Mouse (Mus musculus) frontal cortex, postnatal 25 days (tissue): ENCODE results near the gene Slc44a2.
"Not testable (repeated sequence)": the region's sequence is repeated elsewhere in the genome, so short reads cannot be mapped to it uniquely, and the experiment has no call there.

Experiments
- DNase-seq, 2 experiments: peaks; one replicate each; pipeline ENCODE4 v3.0.0; 2022; ENCODE audit warnings: low spot score in 2 of 2

Slc44a2 gene

GRCm38 (mm10) chr9:21305065-21305464, 15.4 kb upstream of the Slc44a2 start:
- DNase-seq: no peak

GRCm38 (mm10) chr9:21309150-21309741, 11.3 kb upstream of the Slc44a2 start:
- no peak for DNase-seq

GRCm38 (mm10) chr9:21311695-21312094, 8.8 kb upstream of the Slc44a2 start:
- DNase-seq: no peak

GRCm38 (mm10) chr9:21312134-21312533, 8.4 kb upstream of the Slc44a2 start, which contains the start of gene Ap1m2:
Gene Ap1m2 (minus strand): TSS chr9:21312337.
- DNase-seq: no peak

GRCm38 (mm10) chr9:21313394-21313793, 7.1 kb upstream of the Slc44a2 start:
- DNase-seq: peak; percentile 57 to 74

- no peak for DNase-seq
Observed at GRCm38 (mm10) chr9:21314367-21315140, 5.9 kb upstream of the Slc44a2 start.

- no peak for DNase-seq
Observed at GRCm38 (mm10) chr9:21315421-21315820, 5.1 kb upstream of the Slc44a2 start.

- no peak for DNase-seq
Observed at GRCm38 (mm10) chr9:21316696-21317095, 3.8 kb upstream of the Slc44a2 start.

- DNase-seq: no peak
Observed at GRCm38 (mm10) chr9:21318792-21319191, 1.7 kb upstream of the Slc44a2 start.

GRCm38 (mm10) chr9:21319503-21319902, 995 bp upstream of the Slc44a2 start:
- DNase-seq: no peak

- no peak for DNase-seq
Observed at GRCm38 (mm10) chr9:21320280-21320618, 249 bp upstream of the Slc44a2 start.

- DNase-seq: no peak
Observed at GRCm38 (mm10) chr9:21321513-21321835, 976 bp downstream of the Slc44a2 start.

- DNase-seq: no peak
Observed at GRCm38 (mm10) chr9:21322211-21322916, 1.9 kb downstream of the Slc44a2 start.

- not testable (repeated sequence) for DNase-seq
Observed at GRCm38 (mm10) chr9:21322917-21323297, 2.4 kb downstream of the Slc44a2 start.

- no peak for DNase-seq
Observed at GRCm38 (mm10) chr9:21324269-21324668, 3.8 kb downstream of the Slc44a2 start.

GRCm38 (mm10) chr9:21327569-21327968, 7.1 kb downstream of the Slc44a2 start:
- DNase-seq: no peak

GRCm38 (mm10) chr9:21328041-21328440, 7.5 kb downstream of the Slc44a2 start:
- no peak for DNase-seq

- DNase-seq: no peak
Observed at GRCm38 (mm10) chr9:21329041-21329440, 8.5 kb downstream of the Slc44a2 start.

- no peak for DNase-seq
Observed at GRCm38 (mm10) chr9:21329699-21330289, 9.3 kb downstream of the Slc44a2 start.

- DNase-seq: no peak
Observed at GRCm38 (mm10) chr9:21331365-21332140, 11.1 kb downstream of the Slc44a2 start.

GRCm38 (mm10) chr9:21332161-21333061, 11.9 kb downstream of the Slc44a2 start:
- no peak for DNase-seq
